Mouse (Mus musculus): ENCODE data around the gene Anp32b.

DNA sequence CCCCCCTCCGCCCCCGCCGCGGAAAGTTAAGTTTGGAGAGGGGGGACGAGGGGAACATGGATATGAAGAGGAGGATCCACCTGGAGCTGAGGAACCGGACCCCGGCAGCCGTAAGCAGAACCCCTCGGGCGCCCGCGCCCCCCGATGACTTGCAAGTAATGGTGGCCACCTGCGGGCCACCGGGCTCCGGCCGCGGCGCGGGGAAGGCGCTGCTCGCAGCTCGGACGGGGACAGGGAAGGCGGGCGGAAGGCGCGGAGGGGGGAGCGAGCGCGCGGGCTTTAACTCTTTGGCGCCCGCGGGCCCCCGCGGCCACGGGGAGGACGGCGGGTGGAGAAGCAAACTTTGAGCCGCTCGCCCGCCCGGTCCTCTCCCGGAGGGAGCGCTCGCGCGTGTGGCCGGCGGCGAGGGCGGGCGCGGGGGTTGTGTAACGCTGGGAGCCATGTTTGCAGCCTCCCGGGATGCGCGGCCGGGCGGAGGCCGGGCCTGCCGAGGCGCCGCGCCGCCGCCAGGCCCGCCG is 597 bp downstream of the Anp32b start:
- TF ChIP-seq POLR2A (IDR thresholded peaks at IDR 0.05; ENCODE audit: control insufficient read depth in 1 of 2, insufficient read depth in 1 of 2, low read depth in 1 of 2, low read length in 2 of 2, poor library complexity in 1 of 2): no peak; a peak in 1 of 4 replicates
- no peak for TF ChIP-seq MAX (IDR thresholded peaks at IDR 0.05; ENCODE audit: low read length)
- no peak for TF ChIP-seq CTCF (IDR thresholded peaks at IDR 0.05 in 2 of 3, conservative IDR thresholded peaks at IDR 0.05 in 1 of 3; ENCODE audit: control insufficient read depth in 1 of 3, insufficient read depth in 1 of 3, low read depth in 2 of 3, low read length in 3 of 3, poor library complexity in 1 of 3, severe bottlenecking in 1 of 3)
- no peak for TF ChIP-seq ZMIZ1 (IDR thresholded peaks at IDR 0.05; ENCODE audit: low read depth, low read length)
- TF ChIP-seq MYB (IDR thresholded peaks at IDR 0.05; ENCODE audit: low read depth, low read length): no peak
- no peak for TF ChIP-seq MYC (IDR thresholded peaks at IDR 0.05; ENCODE audit: low read depth, low read length)
- TF ChIP-seq POLR2AphosphoS2 (IDR thresholded peaks at IDR 0.05; ENCODE audit: low read length): no peak
- no peak for TF ChIP-seq MEF2A (IDR thresholded peaks at IDR 0.05; ENCODE audit: extremely low read depth, insufficient replicate concordance, low read depth, low read length, poor library complexity, severe bottlenecking)
- TF ChIP-seq MAFK (IDR thresholded peaks at IDR 0.05; ENCODE audit: borderline replicate concordance, low read depth, low read length): no peak
- no peak for TF ChIP-seq ELF1 (IDR thresholded peaks at IDR 0.05; ENCODE audit: low read depth, low read length)
- TF ChIP-seq EP300 (IDR thresholded peaks at IDR 0.05; ENCODE audit: low read depth in 1 of 2, low read length in 2 of 2): no peak
- no peak for TF ChIP-seq JUND (IDR thresholded peaks at IDR 0.05; ENCODE audit: low read depth, low read length)
